21 mouse cellular contexts compared by ENCODE assay signal in the genomic region with DNA sequence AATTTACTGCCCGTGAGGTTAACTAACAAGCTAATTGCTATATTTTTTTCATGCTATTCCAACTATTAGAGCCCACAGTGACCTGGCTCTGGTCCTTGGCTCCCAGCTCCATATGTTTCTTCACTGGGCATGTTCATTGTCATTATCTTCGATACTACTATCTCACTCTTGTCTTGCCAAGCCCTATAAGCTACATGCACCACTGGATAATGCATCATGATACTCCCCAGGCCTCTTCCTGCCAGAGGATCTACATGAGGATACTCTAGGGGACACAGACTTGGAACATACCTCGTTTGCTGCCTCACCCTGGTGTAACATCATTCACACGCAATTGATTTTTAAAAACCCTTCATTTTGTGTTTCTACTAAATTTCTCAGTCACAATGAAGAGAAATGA.
"Had no signal": no experiment of that assay in that cellular context is flagged by ENCODE, and none has a peak within 500 bp of the region (broad histone marks: within the 10 kb centered on the region; RNA-seq: fewer than 3 reads in every experiment).

No protein-coding gene starts in this region.

- H3K9ac ChIP-seq: liver, embryonic 15.5 days; liver, postnatal 0 days; lung, embryonic 15.5 days; midbrain, embryonic 13.5 days; neural tube, embryonic 13.5 days had no signal

- H3K4me3 ChIP-seq: liver, embryonic 15.5 days; lung, embryonic 15.5 days; megakaryocyte, embryonic 14.5 days; midbrain, embryonic 13.5 days; neural tube, embryonic 13.5 days had no signal

- H3K27me3 ChIP-seq: liver, embryonic 15.5 days; lung, embryonic 15.5 days; megakaryocyte, embryonic 14.5 days; midbrain, embryonic 13.5 days; neural tube, embryonic 13.5 days had no signal

- ATAC-seq: liver, postnatal 0 days; lung, postnatal 0 days; midbrain, embryonic 13.5 days; midbrain, embryonic 16.5 days had no signal

- DNase-seq: liver, postnatal 0 days; lung, adult 2 months; lung, postnatal 14 days; lung, postnatal 36 days; retina, postnatal 1 day; right cerebral cortex, adult 18-20 months; right cerebral cortex, postnatal 25 days; right cerebral cortex, postnatal 4 days; spleen, adult 18-20 months; thymus, adult 18-20 months; thymus, postnatal 14 days; thymus, postnatal 36 days had no signal

- H3K4me2 ChIP-seq: liver, embryonic 15.5 days; lung, embryonic 15.5 days; midbrain, embryonic 11.5 days; midbrain, embryonic 13.5 days; neural tube, embryonic 13.5 days had no signal

- H3K4me1 ChIP-seq: liver, embryonic 15.5 days; lung, embryonic 15.5 days; megakaryocyte, embryonic 14.5 days; midbrain, embryonic 13.5 days; neural tube, embryonic 13.5 days had no signal

- H3K36me3 ChIP-seq: liver, embryonic 15.5 days; lung, embryonic 15.5 days; midbrain, embryonic 13.5 days; neural tube, embryonic 13.5 days had no signal

- H3K9me3 ChIP-seq: liver, embryonic 15.5 days; lung, embryonic 15.5 days; megakaryocyte, embryonic 14.5 days; midbrain, embryonic 13.5 days; neural tube, embryonic 13.5 days had no signal

- H3K27ac ChIP-seq: liver, embryonic 15.5 days; lung, embryonic 15.5 days; macrophage; midbrain, embryonic 13.5 days; neural tube, embryonic 13.5 days had no signal
